Mouse (Mus musculus) limb, embryonic 10.5 days (tissue): ENCODE measurements around the gene Cxcl10. TPM values are rescaled to one million over a fixed set of nuclear protein-coding genes. Genes with fewer than 3 reads are reported as not detected.

ENCODE experiments used
- DNase-seq: peaks from one replicate; pipeline ENCODE4 v3.0.0-alpha.2; 2017; ENCODE audit warnings: low spot score
- H3K27ac ChIP-seq: fragments of 300-500 bp; sonication (generic); 2 replicates; pipeline ENCODE4 v1.5.1; 2016; ENCODE audit warnings: mild to moderate bottlenecking
- H3K27me3 ChIP-seq: fragments of 300-500 bp; sonication (generic); 2 replicates; pipeline ENCODE4 v1.6.1; 2016; ENCODE audit warnings: low read depth, mild to moderate bottlenecking; ENCODE audit not compliant: poor library complexity, severe bottlenecking
- H3K36me3 ChIP-seq: fragments of 300-500 bp; sonication (generic); 2 replicates; pipeline ENCODE4 v1.6.1; 2016; ENCODE audit warnings: mild to moderate bottlenecking, moderate library complexity
- H3K4me1 ChIP-seq: fragments of 300-500 bp; sonication (generic); 2 replicates; pipeline ENCODE4 v1.6.1; 2016
- H3K4me3 ChIP-seq: fragments of 300-500 bp; sonication (generic); 2 replicates; pipeline ENCODE4 v1.5.1; 2016; ENCODE audit warnings: mild to moderate bottlenecking, moderate library complexity
- H3K9me3 ChIP-seq: fragments of 300-500 bp; sonication (generic); replicated peaks from 2 replicates; pipeline ENCODE4 v1.6.1; 2016; ENCODE audit warnings: mild to moderate bottlenecking
- WGBS: fragments of 180-500 bp; shearing (Covaris S2); methylation state at CpG from one replicate; pipeline ENCODE4 v1.1.7; 2016; 5-methylcytosine and 5-hydroxymethylcytosine counted together
- polyA plus RNA-seq: library from polyadenylated mRNA; unstranded; fragments of >200 nt; fragmentation: Nextera tagmentation; extraction: Ambion mirVana; gene quantifications from 2 replicates; pipeline ENCODE4 v1.2.1, GENCODE M21; 2016

Cxcl10 gene
- polyA plus RNA-seq, 1 experiment from 2014 or later, result 0.26 TPM

DNA sequence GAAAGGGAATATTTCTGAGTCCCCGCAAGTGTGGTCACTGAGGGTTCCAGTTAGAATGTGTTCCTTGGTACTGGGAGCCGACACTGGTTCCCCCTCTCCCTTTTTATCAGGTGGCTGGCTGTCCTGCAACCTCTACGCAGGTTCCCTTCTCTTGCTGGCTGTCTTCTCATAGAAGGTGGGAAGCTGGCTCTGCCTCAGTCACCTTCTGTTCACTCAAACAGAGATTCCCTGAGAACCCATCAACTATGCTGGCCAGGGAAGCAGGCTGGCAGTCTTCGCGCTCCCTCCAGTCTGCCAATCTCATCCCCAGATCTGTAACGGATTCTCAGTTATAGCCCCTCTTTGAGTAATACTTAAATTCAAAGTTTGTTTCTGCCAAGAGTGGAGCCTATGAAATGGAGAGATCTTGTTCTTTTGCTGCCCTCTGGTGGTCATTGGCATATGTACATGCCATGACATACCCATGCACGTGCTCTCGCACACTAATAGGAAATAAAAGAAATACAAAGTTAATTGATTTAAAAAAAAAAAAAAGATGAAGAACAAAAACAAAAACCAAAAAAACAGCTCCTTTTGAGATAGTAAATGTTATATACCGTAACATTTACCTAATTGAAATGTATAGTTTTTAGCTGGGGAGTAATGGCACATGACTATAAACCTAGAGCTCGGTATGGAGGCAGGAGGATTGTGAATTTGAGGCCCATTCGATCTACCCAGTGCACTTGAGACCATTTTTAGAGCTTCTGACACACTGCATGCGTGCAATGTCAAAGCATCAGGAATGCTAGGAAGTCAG lies 33.1 kb upstream of the Cxcl10 start:
- no peak overlapping the region for H3K27ac ChIP-seq

DNA sequence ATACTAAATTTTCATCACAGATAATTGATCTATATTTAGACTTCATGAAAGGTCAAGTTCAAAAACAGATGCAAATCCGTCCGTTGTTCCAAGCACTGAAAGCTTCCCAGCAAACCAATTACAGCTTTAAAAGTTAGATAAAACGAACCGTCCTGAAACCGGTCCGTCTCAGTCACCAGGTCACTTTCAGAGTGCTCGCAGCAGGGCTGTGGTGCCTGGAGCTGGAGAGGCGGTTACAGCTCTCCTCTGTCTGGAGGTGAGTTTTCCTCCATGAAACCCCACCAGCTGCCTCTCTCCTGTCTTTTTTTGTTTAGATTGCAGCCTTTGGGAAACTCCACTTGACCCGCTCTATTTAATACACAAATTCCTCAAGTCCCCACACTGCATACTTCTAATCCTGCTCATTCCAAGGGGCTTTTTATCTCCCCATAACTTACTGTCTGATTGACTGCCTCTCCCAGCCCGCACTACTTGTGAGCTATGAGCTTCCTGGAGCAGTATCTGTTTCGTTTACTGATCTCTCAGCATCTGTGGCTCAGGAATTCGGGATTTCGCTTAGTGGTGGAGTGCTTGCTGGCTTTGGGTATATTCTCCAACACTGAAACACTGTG lies 28.2 kb upstream of the Cxcl10 start:
- H3K27ac ChIP-seq, result no peak overlapping the region
- no peak overlapping the region for H3K4me3 ChIP-seq
- H3K9me3 ChIP-seq, result no peaks in the 10 kb centered on the region
- 50% methylated on average over 13 of the region's 13 CpGs for WGBS
- H3K27me3 ChIP-seq, result no peaks in the 10 kb centered on the region
- peaks cover 6% of the 10 kb centered on the region; the same call in 1 of the 2 replicates for H3K4me1 ChIP-seq
- no peaks in the 10 kb centered on the region for H3K36me3 ChIP-seq
- peak; percentile 28 for DNase-seq

More for the DNA sequence above, 33.1 kb upstream of the Cxcl10 start:
- peak; percentile 72 for DNase-seq
- no peaks in the 10 kb centered on the region for H3K27me3 ChIP-seq
- H3K4me3 ChIP-seq, result no peak overlapping the region
- peaks cover 12% of the 10 kb centered on the region; the same call in 1 of the 2 replicates for H3K4me1 ChIP-seq
- H3K9me3 ChIP-seq, result no peaks in the 10 kb centered on the region
- WGBS, result 37% methylated on average over 12 of the region's 12 CpGs
- H3K36me3 ChIP-seq, result no peaks in the 10 kb centered on the region

DNA sequence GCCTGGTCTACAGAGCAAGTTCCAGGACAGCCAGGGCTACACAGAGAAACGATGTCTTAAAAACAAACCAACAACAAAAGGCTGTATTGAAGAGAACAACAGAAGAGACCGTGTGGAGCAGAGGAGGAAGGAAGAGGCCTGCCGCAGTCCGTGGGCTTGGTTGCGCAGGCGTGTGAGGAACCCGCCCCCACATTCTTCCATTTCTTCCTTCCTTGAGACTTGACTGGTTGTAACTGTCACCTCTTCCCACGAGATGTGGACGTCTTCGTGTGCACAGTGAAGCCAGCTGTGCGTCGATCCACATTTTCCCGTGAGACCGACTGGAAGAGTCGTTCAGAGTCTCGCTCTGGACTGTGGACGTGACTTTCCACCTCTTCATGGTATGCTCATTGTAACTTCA lies 26.7 kb upstream of the Cxcl10 start:
- Histone ChIP-seq H3K27me3 (no peaks in the 10 kb centered on the region), H3K9me3 (no peaks in the 10 kb centered on the region), H3K4me1 (peaks cover 11% of the 10 kb centered on the region; the same call in 1 of the 2 replicates), H3K4me3 (no peak overlapping the region), H3K27ac (no peak overlapping the region), H3K36me3 (no peaks in the 10 kb centered on the region)
- DNase-seq, result no peak
- 90% methylated on average over 17 of the region's 17 CpGs for WGBS

- Histone ChIP-seq H3K27ac (no peak overlapping the region), H3K27me3 (no peaks in the 10 kb centered on the region), H3K9me3 (no peaks in the 10 kb centered on the region), H3K4me3 (no peak overlapping the region), H3K4me1 (peaks cover 11% of the 10 kb centered on the region; the same call in 1 of the 2 replicates), H3K36me3 (no peaks in the 10 kb centered on the region)
- 60% methylated on average over 6 of the region's 6 CpGs for WGBS
- DNase-seq, result peak; percentile 27
Observed at GRCm38 (mm10) chr5:92374721-92375142, 26.0 kb upstream of the Cxcl10 start.

- Histone ChIP-seq H3K9me3 (no peaks in the 10 kb centered on the region), H3K27ac (no peak overlapping the region), H3K27me3 (no peaks in the 10 kb centered on the region), H3K4me3 (no peak overlapping the region), H3K36me3 (no peaks in the 10 kb centered on the region), H3K4me1 (peaks cover 14% of the 10 kb centered on the region; the same call in 1 of the 2 replicates)
- no peak for DNase-seq
- 64% methylated on average over 2 of the region's 2 CpGs for WGBS
Observed at GRCm38 (mm10) chr5:92372605-92373004, 23.9 kb upstream of the Cxcl10 start.

DNA sequence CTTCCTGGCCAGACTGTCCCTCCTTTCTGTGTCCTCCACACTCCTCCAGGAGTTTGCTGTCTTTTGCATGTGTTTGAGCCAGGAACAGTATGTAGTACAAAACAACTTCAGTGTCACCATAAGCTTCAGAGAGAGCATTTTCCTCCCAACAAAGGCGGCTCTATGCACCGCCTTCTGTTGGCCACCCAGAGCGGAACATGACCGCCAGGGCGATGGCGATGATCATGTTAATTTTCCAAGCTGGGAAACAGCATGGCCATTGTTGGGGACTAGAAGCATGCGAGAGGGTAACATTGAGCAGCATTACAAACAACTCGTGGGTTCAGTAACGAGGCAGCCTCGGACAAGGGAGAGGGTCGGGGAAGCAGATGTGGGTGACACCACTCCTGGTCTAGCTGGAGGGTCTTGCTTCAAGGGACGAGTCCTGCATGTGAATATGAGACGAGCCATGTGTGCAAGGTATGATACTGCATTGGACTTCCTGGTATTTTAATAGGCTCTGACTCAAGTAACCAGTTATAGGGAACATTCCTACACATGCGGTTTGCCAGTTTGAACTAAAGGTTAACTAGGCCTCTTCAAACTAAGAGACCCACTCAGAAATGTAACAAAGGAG lies 22.8 kb upstream of the Cxcl10 start:
- Histone ChIP-seq H3K36me3 (no peaks in the 10 kb centered on the region), H3K9me3 (no peaks in the 10 kb centered on the region), H3K4me3 (no peak overlapping the region), H3K27ac (no peak overlapping the region), H3K4me1 (0 out of 2 replicates have a peak, but pooled peaks cover 14% of the 10 kb centered on the region), H3K27me3 (no peaks in the 10 kb centered on the region)
- no peak for DNase-seq
- WGBS, result 87% methylated on average over 14 of the region's 14 CpGs

DNA sequence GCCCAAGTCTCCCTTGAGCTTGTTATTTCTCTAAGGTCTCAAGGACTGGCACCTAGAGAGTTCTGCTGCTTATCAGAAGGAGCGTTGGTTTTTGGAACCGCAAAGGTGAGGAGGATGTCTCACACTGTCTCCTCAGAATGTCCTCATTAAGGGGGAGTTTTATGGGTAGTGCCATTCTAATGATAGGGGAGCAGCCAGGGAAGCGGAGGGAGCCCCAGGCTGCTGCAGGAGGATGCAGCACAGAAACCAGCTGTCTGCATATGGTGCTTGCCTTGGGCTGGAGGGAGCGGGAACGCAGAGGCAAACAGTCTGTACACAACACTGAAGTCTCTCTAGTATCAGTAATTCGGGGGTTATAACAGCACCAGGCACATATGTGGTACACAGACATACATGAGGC lies 22.2 kb upstream of the Cxcl10 start:
- H3K27ac ChIP-seq, result no peak overlapping the region
- H3K9me3 ChIP-seq, result no peaks in the 10 kb centered on the region
- no peaks in the 10 kb centered on the region for H3K27me3 ChIP-seq
- 79% methylated on average over 6 of the region's 6 CpGs for WGBS
- H3K4me1 ChIP-seq, result 0 out of 2 replicates have a peak, but pooled peaks cover 12% of the 10 kb centered on the region
- H3K4me3 ChIP-seq, result no peak overlapping the region
- no peak for DNase-seq
- no peaks in the 10 kb centered on the region for H3K36me3 ChIP-seq

GRCm38 (mm10) chr5:92370392-92370791 lies 21.7 kb upstream of the Cxcl10 start:
- Histone ChIP-seq H3K27ac (no peak overlapping the region), H3K36me3 (no peaks in the 10 kb centered on the region), H3K27me3 (no peaks in the 10 kb centered on the region), H3K4me1 (0 out of 2 replicates have a peak, but pooled peaks cover 12% of the 10 kb centered on the region), H3K9me3 (no peaks in the 10 kb centered on the region), H3K4me3 (no peak overlapping the region)
- 85% methylated on average over 6 of the region's 6 CpGs for WGBS
- DNase-seq, result no peak

DNA sequence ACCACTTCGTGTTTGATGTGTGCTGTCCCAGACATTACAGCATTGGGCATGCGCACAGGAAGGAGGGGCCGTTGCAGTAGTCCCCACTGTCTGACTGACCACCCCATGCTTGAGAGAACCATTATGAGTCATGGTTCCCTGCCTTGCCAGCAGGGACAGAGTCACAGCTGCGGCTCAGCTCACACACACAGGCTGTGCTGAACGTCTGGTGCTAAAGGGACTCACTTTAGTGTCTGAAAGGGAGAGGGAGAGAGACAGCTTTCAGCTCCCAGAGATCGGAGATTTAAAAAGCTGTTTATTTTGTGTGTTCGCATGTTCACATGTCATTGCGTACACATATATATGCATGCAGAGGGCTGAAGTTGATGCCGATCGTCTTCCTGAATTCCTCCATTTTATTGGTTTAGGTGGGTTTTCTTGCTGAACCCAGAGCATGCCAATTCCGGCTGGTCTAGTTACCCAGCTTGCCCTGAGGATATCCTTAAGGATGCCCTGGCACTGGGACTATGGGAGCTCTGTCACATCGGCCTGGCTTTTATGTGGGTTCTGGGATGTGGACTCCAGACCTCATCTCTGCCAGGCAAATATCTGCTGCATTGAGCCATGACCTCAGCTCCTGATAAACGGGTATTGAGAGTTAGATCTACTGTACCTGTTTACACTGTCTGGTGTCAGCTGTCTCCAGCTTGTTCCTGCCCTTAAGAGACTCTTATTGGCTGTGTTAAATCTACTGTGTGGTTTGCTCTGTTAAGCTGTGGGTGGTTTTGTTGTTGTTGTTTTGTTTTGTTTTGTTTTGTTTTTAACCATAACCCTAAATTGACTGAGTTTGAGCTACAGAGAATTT lies 20.7 kb upstream of the Cxcl10 start:
- H3K4me1 ChIP-seq, result 0 out of 2 replicates have a peak, but pooled peaks cover 12% of the 10 kb centered on the region
- H3K36me3 ChIP-seq, result no peaks in the 10 kb centered on the region
- H3K27ac ChIP-seq, result no peak overlapping the region
- H3K4me3 ChIP-seq, result no peak overlapping the region
- 79% methylated on average over 13 of the region's 13 CpGs for whole genome bisulfite sequencing
- H3K9me3 ChIP-seq, result no peaks in the 10 kb centered on the region
- no peak for DNase-seq
- H3K27me3 ChIP-seq, result no peaks in the 10 kb centered on the region

DNA sequence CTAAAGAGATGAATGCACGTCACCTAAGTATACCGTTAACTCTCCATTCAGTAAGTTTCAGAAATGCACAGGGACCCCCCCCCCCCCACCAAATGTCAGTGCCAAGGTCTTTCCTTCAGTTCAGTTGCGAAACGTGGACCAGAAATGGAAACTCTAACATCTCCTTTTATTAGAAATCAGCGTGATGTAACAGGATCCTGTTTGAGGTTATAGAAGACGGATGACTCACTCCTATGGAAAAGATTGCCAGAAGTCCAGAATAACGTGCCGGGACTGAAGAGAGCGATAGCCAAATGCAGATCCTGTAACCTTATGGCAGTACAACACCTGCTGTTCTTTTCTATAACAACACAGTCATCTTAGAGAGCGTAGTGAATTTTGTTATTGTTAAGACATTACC lies 19.7 kb upstream of the Cxcl10 start:
- 90% methylated on average over 10 of the region's 10 CpGs for whole genome bisulfite sequencing
- H3K27me3 ChIP-seq, result no peaks in the 10 kb centered on the region
- no peak for DNase-seq

GRCm38 (mm10) chr5:92366565-92366964 lies 17.9 kb upstream of the Cxcl10 start:
- Histone ChIP-seq H3K27me3 (no peaks in the 10 kb centered on the region), H3K9me3 (no peaks in the 10 kb centered on the region), H3K27ac (no peak overlapping the region), H3K36me3 (no peaks in the 10 kb centered on the region), H3K4me1 (peaks cover 14% of the 10 kb centered on the region; the same call in 1 of the 2 replicates), H3K4me3 (no peak overlapping the region)
- 74% methylated on average over 6 of the region's 6 CpGs for WGBS
- DNase-seq, result no peak

More for the DNA sequence above, 19.7 kb upstream of the Cxcl10 start:
- 0 out of 2 replicates have a peak, but pooled peaks cover 12% of the 10 kb centered on the region for H3K4me1 ChIP-seq
- no peak overlapping the region for H3K4me3 ChIP-seq
- no peaks in the 10 kb centered on the region for H3K9me3 ChIP-seq
- H3K36me3 ChIP-seq, result no peaks in the 10 kb centered on the region
- no peak overlapping the region for H3K27ac ChIP-seq

DNA sequence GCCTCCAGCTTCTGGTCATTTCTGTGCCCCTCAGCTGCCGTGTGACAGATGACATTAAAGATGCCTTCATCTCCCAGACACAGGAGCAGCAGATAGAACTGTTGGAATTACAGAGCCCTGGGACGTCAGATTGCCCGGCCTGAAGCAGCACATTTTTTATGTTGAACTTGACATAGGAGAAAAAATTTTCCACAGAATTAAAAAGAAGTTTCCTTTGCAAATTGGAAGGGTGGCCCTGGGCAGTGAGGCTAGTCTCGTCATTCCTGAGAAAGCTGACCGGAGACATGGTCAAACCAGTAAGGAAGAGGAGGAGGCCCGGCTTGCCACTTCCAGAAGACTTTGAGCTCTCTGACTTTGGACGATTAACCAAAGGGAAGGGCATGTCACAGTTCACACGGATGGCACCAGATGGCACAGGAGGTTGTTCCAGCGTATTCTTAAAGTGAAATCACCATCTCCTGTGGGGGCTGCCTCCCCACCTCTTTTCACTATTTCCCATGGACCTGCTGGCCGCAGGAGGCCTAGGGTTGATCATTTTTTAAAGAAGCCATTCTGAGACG lies 16.5 kb upstream of the Cxcl10 start:
- Histone ChIP-seq H3K27ac (no peak overlapping the region), H3K4me1 (peaks cover 7% of the 10 kb centered on the region; the same call in 1 of the 2 replicates), H3K4me3 (no peak overlapping the region), H3K9me3 (no peaks in the 10 kb centered on the region), H3K36me3 (no peaks in the 10 kb centered on the region), H3K27me3 (no peaks in the 10 kb centered on the region)
- DNase-seq, result no peak
- 79% methylated on average over 11 of the region's 11 CpGs for WGBS
